Mouse (Mus musculus) liver, embryonic 13.5 days (tissue): ENCODE results near the gene Mmd. TPM values are rescaled to one million over a fixed set of nuclear protein-coding genes. Genes with fewer than 3 reads are reported as not detected.

Experiments
- ATAC-seq: fragments of 200-750 bp; cut with Nextera tagmentation; 2 replicates; pipeline ENCODE4 v1.8.0; 2017; ENCODE audit warnings: low read depth, mild to moderate bottlenecking, moderate number of reproducible peaks, moderate library complexity
- DNase-seq: peaks from one replicate; pipeline ENCODE4 v3.0.0; 2022
- H3K27ac ChIP-seq: fragments of 300-500 bp; sonication (generic); 2 replicates; pipeline ENCODE4 v1.5.1; 2015; ENCODE audit warnings: moderate library complexity, mild to moderate bottlenecking, inconsistent platforms
- H3K27me3 ChIP-seq: fragments of 300-500 bp; sonication (generic); 2 replicates; pipeline ENCODE4 v1.6.1; 2015; ENCODE audit warnings: mild to moderate bottlenecking, inconsistent platforms
- H3K36me3 ChIP-seq: fragments of 300-500 bp; sonication (generic); 2 replicates; pipeline ENCODE4 v1.6.1; 2015; ENCODE audit warnings: mild to moderate bottlenecking, inconsistent platforms
- H3K4me1 ChIP-seq: fragments of 300-500 bp; sonication (generic); replicated peaks from 2 replicates; pipeline ENCODE4 v1.6.1; 2015; ENCODE audit warnings: inconsistent platforms
- H3K4me2 ChIP-seq: fragments of 300-500 bp; sonication (generic); 2 replicates; pipeline ENCODE4 v1.6.1; 2015; ENCODE audit warnings: inconsistent platforms, mild to moderate bottlenecking, moderate library complexity
- H3K4me3 ChIP-seq: fragments of 300-500 bp; sonication (generic); replicated peaks from 2 replicates; pipeline ENCODE4 v1.5.1; 2015; ENCODE audit warnings: mild to moderate bottlenecking, inconsistent platforms
- H3K9ac ChIP-seq: fragments of 300-500 bp; sonication (generic); 2 replicates; pipeline ENCODE4 v1.6.1; 2015; ENCODE audit warnings: mild to moderate bottlenecking, inconsistent platforms
- H3K9me3 ChIP-seq: fragments of 300-500 bp; sonication (generic); replicated peaks from 2 replicates; pipeline ENCODE4 v1.6.1; 2016; ENCODE audit warnings: inconsistent platforms
- WGBS: fragments of 180-500 bp; shearing (Covaris S2); methylation state at CpG from one replicate; pipeline ENCODE4 v1.1.7; 2015; ENCODE audit not compliant: insufficient replicate concordance; 5-methylcytosine and 5-hydroxymethylcytosine counted together
- polyA plus RNA-seq: library from polyadenylated mRNA; unstranded; fragments of >200 nt; fragmentation: Nextera tagmentation; extraction: Ambion mirVana; gene quantifications from 2 replicates; pipeline ENCODE4 v1.2.1, GENCODE M21; 2015

The Mmd gene
- polyA plus RNA-seq, 1 experiment from 2014 or later = 8.4 TPM

DNA sequence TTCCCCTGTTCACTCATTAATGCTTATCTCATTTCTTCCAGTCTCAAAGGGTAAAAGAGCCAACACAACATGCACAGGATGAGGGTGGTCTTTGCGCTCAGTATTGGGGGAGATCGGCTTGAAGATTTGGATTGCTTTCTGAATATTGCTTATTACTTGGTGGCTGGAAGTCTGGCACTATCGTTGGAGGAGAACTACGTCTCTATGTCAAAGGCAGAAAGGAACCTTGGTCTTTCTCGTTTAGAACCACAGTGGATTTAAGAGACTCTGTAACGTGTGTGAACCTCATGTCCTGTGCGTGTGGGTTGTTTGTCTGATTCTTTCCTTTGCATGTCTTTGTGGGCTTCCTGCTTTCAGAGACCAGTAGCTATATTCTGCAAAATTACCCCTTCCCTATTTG, 1.5 kb downstream of the Mmd start:
- Histone ChIP-seq H3K4me2 (peak overlapping the region; percentile 93), H3K9me3 (no peaks in the 10 kb centered on the region), H3K4me3 (peak overlapping the region; percentile 79), H3K4me1 (peaks cover 33% of the 10 kb centered on the region), H3K9ac (no peak overlapping the region; the same call in 1 of the 2 replicates), H3K27me3 (no peaks in the 10 kb centered on the region), H3K36me3 (no peaks in the 10 kb centered on the region), H3K27ac (no peak overlapping the region)
- no peak for DNase-seq
- ATAC-seq = no peak
- WGBS = 24% methylated on average over 7 of the region's 7 CpGs

GRCm38 (mm10) chr11:90251923-90252322, 2.7 kb downstream of the Mmd start:
- no peak for ATAC-seq
- H3K4me3 ChIP-seq = no peak overlapping the region
- H3K9me3 ChIP-seq = no peaks in the 10 kb centered on the region
- H3K36me3 ChIP-seq = no peaks in the 10 kb centered on the region
- H3K27ac ChIP-seq = no peak overlapping the region
- 0 out of 2 replicates have a peak overlapping the region, but pooled peaks have one; percentile 3 for H3K4me2 ChIP-seq
- H3K9ac ChIP-seq = peak overlapping the region; percentile 8; the same call in 1 of the 2 replicates
- peaks cover 37% of the 10 kb centered on the region for H3K4me1 ChIP-seq
- DNase-seq = no peak
- H3K27me3 ChIP-seq = no peaks in the 10 kb centered on the region
- 10% methylated on average over 2 of the region's 2 CpGs for WGBS

DNA sequence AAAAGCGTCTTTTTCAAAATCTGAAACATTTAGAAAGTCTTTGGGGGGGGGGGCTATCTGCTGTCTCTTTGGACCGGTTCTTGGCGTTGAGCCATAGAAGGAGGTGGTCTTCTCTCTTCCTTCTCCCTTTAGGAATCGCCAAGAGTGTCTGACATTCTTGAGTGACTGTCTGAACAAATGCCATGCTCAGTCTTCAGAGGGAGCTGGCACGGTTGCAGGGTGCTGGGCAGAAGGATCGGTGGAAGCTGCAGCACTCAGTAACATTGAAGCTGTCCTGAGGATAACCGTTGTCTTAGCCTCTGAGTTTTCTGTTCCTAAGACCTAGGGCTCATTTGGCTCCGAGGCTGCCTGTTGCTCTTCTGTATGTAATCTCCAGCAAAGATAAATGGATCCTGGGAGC, 3.1 kb downstream of the Mmd start:
- ATAC-seq = no peak
- Histone ChIP-seq H3K4me1 (peaks cover 42% of the 10 kb centered on the region), H3K36me3 (no peaks in the 10 kb centered on the region), H3K27me3 (no peaks in the 10 kb centered on the region), H3K27ac (no peak overlapping the region), H3K4me3 (no peak overlapping the region), H3K9me3 (no peaks in the 10 kb centered on the region), H3K4me2 (0 out of 2 replicates have a peak overlapping the region, but pooled peaks have one; percentile 3), H3K9ac (peak overlapping the region; percentile 8; the same call in 1 of the 2 replicates)
- DNase-seq = no peak
- 72% methylated on average over 8 of the region's 8 CpGs for WGBS

- Histone ChIP-seq H3K4me2 (no peak overlapping the region), H3K27me3 (no peaks in the 10 kb centered on the region), H3K4me3 (no peak overlapping the region), H3K27ac (no peak overlapping the region), H3K4me1 (peaks cover 52% of the 10 kb centered on the region), H3K9ac (no peak overlapping the region), H3K36me3 (no peaks in the 10 kb centered on the region), H3K9me3 (no peaks in the 10 kb centered on the region)
- 76% methylated on average over 3 of the region's 3 CpGs for WGBS
- no peak for ATAC-seq
- no peak for DNase-seq
These were observed 5.3 kb downstream of the Mmd start for GRCm38 (mm10) chr11:90254536-90254935.

DNA sequence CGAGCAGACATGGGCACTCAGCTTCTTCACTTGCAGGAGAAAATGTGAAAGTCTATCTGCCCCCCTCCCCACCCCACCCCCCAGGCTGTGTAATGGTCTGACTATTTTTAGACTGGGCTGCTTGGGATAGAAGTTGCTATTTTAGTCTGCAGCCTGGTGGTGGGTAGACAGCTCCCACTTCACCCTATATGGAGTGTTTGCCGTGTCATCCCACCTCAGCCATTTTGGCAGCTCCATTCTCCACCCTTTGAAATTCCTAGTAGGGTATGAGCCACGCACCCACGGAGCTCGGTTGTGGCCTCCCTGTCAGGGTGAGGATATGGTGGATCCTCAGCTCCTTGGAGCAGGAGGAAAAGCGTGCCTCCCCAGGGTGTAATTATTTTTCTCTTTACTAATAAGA, 6.4 kb downstream of the Mmd start:
- no peaks in the 10 kb centered on the region for H3K9me3 ChIP-seq
- H3K27me3 ChIP-seq = no peaks in the 10 kb centered on the region
- no peak overlapping the region for H3K9ac ChIP-seq
- H3K4me3 ChIP-seq = no peak overlapping the region
- H3K4me2 ChIP-seq = no peak overlapping the region
- ATAC-seq (no peak), DNase-seq (no peak)
- peaks cover 47% of the 10 kb centered on the region for H3K4me1 ChIP-seq
- WGBS = 60% methylated on average over 6 of the region's 6 CpGs
- no peak overlapping the region for H3K27ac ChIP-seq
- H3K36me3 ChIP-seq = peaks cover 2% of the 10 kb centered on the region; the same call in 1 of the 2 replicates

DNA sequence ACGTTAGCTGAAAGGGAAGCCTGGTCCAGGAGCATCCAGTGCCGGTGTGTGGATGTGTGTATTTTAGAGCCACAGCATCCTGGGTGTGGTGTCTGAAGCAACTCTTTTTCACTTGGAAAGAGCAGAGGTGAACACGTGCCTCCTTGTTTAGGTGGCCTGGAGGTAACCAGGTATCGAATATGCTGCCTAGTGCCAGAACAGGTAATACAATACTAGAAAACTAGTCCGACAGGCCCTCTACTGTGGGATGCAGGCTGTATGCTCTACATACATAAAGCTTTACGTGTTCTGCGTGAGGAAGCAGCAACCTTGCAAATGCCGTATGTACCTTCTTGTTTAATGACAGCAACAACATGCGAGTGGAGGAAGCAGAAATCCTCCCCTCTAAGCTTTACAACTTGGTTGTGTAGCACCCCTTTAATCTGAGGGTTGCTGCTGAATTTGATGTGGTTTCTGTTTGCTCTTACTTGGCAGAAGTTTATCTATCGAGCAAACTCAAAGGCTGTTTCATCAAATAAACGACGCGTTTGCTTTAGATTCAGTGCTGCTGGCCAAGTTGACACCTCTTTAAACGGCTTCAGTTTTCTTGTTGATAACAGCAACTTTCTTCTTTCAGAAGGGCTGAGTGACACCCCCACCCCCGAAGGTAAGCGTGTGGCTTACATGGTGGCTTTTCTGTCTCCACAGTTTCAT, 7.7 kb downstream of the Mmd start:
- Histone ChIP-seq H3K4me2 (no peak overlapping the region), H3K4me3 (no peak overlapping the region), H3K27ac (no peak overlapping the region), H3K27me3 (no peaks in the 10 kb centered on the region), H3K9ac (no peak overlapping the region), H3K9me3 (no peaks in the 10 kb centered on the region), H3K36me3 (peaks cover 14% of the 10 kb centered on the region), H3K4me1 (peaks cover 38% of the 10 kb centered on the region)
- ATAC-seq (no peak), DNase-seq (no peak)
- WGBS = 58% methylated on average over 16 of the region's 16 CpGs

GRCm38 (mm10) chr11:90258321-90258927, 9.2 kb downstream of the Mmd start:
- no peaks in the 10 kb centered on the region for H3K27me3 ChIP-seq

DNA sequence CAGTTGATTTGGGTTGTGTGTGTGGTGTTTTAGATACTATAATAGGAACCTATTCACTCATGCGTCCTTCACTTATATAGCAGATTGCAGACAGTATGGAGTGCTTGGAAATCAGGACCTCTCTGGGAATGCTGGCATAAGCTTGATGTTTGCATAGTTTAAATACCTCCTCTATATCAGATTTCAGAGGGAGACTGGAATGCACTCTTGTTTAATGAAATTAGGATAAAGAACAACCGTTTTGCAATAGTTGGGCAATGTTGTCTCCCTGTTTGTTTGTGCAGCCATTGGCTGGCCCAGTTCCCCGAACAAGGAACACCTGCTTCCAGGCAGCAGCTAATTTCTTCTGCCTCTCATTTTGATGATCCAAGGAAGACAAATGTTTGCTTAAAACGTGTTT, 9.8 kb downstream of the Mmd start:
- peaks cover 35% of the 10 kb centered on the region for H3K36me3 ChIP-seq
- DNase-seq = no peak

More at GRCm38 (mm10) chr11:90258321-90258927, 9.2 kb downstream of the Mmd start:
- peaks cover 28% of the 10 kb centered on the region for H3K36me3 ChIP-seq
- H3K4me3 ChIP-seq = no peak overlapping the region
- peaks cover 32% of the 10 kb centered on the region for H3K4me1 ChIP-seq
- ATAC-seq (no peak), DNase-seq (no peak)
- WGBS = 55% methylated on average over 10 of the region's 10 CpGs
- H3K4me2 ChIP-seq = no peak overlapping the region
- no peak overlapping the region for H3K27ac ChIP-seq
- H3K9me3 ChIP-seq = no peaks in the 10 kb centered on the region
- no peak overlapping the region for H3K9ac ChIP-seq

DNA sequence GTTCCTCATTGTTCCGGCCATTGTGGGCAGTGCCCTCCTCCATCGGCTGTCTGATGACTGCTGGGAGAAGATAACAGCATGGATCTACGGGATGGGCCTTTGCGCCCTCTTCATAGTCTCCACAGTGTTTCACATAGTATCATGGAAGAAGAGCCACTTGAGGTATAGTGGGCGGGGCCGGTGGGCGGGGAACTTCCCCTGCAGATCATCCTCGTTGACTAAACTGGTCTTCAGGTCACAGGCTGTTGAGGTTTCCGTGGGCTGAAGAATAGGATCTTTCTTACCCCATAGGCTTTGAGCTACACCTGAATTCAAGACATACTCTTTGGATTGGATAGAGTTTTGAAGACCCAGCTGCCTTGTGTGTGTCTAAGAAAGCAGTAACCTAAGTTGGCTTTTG, 10.6 kb downstream of the Mmd start:
- Histone ChIP-seq H3K36me3 (peaks cover 39% of the 10 kb centered on the region), H3K9ac (no peak overlapping the region), H3K4me3 (no peak overlapping the region), H3K4me1 (peaks cover 32% of the 10 kb centered on the region), H3K27me3 (no peaks in the 10 kb centered on the region), H3K4me2 (no peak overlapping the region), H3K27ac (no peak overlapping the region), H3K9me3 (no peaks in the 10 kb centered on the region)
- ATAC-seq = peak; percentile 41; the same call in 1 of the 2 replicates
- no peak for DNase-seq
- WGBS = 54% methylated on average over 9 of the region's 9 CpGs

More for the DNA sequence above, 9.8 kb downstream of the Mmd start:
- Histone ChIP-seq H3K4me3 (no peak overlapping the region), H3K9me3 (no peaks in the 10 kb centered on the region), H3K4me1 (peaks cover 32% of the 10 kb centered on the region), H3K9ac (no peak overlapping the region), H3K27me3 (no peaks in the 10 kb centered on the region), H3K4me2 (no peak overlapping the region), H3K27ac (no peak overlapping the region)
- no peak for ATAC-seq
- WGBS = 55% methylated on average over 4 of the region's 4 CpGs

- Histone ChIP-seq H3K27me3 (no peaks in the 10 kb centered on the region), H3K27ac (no peak overlapping the region), H3K9me3 (no peaks in the 10 kb centered on the region), H3K4me2 (no peak overlapping the region), H3K4me3 (no peak overlapping the region), H3K9ac (no peak overlapping the region), H3K4me1 (peaks cover 9% of the 10 kb centered on the region; the same call in 1 of the 2 replicates), H3K36me3 (peaks cover 47% of the 10 kb centered on the region)
- ATAC-seq (no peak), DNase-seq (no peak)
- 72% methylated on average over 11 of the region's 11 CpGs for WGBS
These were observed 14.9 kb downstream of the Mmd start for GRCm38 (mm10) chr11:90264180-90264579.

GRCm38 (mm10) chr11:90265581-90265980, 16.3 kb downstream of the Mmd start:
- Histone ChIP-seq H3K4me1 (no peaks in the 10 kb centered on the region), H3K4me3 (no peak overlapping the region), H3K36me3 (peaks cover 46% of the 10 kb centered on the region), H3K27ac (no peak overlapping the region), H3K9me3 (no peaks in the 10 kb centered on the region), H3K27me3 (no peaks in the 10 kb centered on the region), H3K4me2 (no peak overlapping the region), H3K9ac (no peak overlapping the region)
- 73% methylated on average over 7 of the region's 7 CpGs for WGBS
- DNase-seq = no peak
- ATAC-seq = no peak

- H3K27me3 ChIP-seq = no peaks in the 10 kb centered on the region
- H3K9ac ChIP-seq = no peak overlapping the region
- no peak overlapping the region for H3K27ac ChIP-seq
- H3K4me2 ChIP-seq = no peak overlapping the region
- WGBS = 76% methylated on average over 5 of the region's 5 CpGs
- peaks cover 21% of the 10 kb centered on the region for H3K36me3 ChIP-seq
- no peaks in the 10 kb centered on the region for H3K9me3 ChIP-seq
- H3K4me1 ChIP-seq = no peaks in the 10 kb centered on the region
- DNase-seq (no peak), ATAC-seq (no peak)
- no peak overlapping the region for H3K4me3 ChIP-seq
These were observed 19.7 kb downstream of the Mmd start for GRCm38 (mm10) chr11:90268934-90269333.
